Mouse (Mus musculus) hindbrain, embryonic 10.5 days (tissue): ENCODE data around the gene Galm. TPM values are rescaled to one million over a fixed set of nuclear protein-coding genes. Genes with fewer than 3 reads are reported as not detected.
"Not testable (repeated sequence)": the region's sequence is repeated elsewhere in the genome, so short reads cannot be mapped to it uniquely, and the experiment has no call there.

Experiments used
- DNase-seq: peaks from one replicate; pipeline ENCODE4 v3.0.0-alpha.2; 2017; ENCODE audit warnings: low spot score
- H3K27ac ChIP-seq: fragments of 300-500 bp; sonication (generic); 2 replicates; pipeline ENCODE4 v1.5.1; 2016; ENCODE audit warnings: mild to moderate bottlenecking, moderate library complexity
- H3K27me3 ChIP-seq: fragments of 300-500 bp; sonication (generic); 2 replicates; pipeline ENCODE4 v1.6.1; 2016; ENCODE audit warnings: mild to moderate bottlenecking; ENCODE audit not compliant: poor library complexity, insufficient read depth, severe bottlenecking
- H3K36me3 ChIP-seq: fragments of 300-500 bp; sonication (generic); 2 replicates; pipeline ENCODE4 v1.6.1; 2016; ENCODE audit warnings: mild to moderate bottlenecking, moderate library complexity
- H3K4me1 ChIP-seq: fragments of 300-500 bp; sonication (generic); replicated peaks from 2 replicates; pipeline ENCODE4 v1.6.1; 2016; ENCODE audit warnings: mild to moderate bottlenecking
- H3K4me3 ChIP-seq: fragments of 300-500 bp; sonication (generic); 2 replicates; pipeline ENCODE4 v1.5.1; 2016; ENCODE audit warnings: mild to moderate bottlenecking, moderate library complexity
- H3K9me3 ChIP-seq: fragments of 300-500 bp; sonication (generic); 2 replicates; pipeline ENCODE4 v1.6.1; 2016; ENCODE audit warnings: mild to moderate bottlenecking, moderate library complexity
- WGBS: fragments of 180-500 bp; shearing (Covaris S2); methylation state at CpG from one replicate; pipeline ENCODE4 v1.1.7; 2016; 5-methylcytosine and 5-hydroxymethylcytosine counted together
- polyA plus RNA-seq: library from polyadenylated mRNA; unstranded; fragments of >200 nt; fragmentation: Nextera tagmentation; extraction: Ambion mirVana; gene quantifications from 2 replicates; pipeline ENCODE4 v1.2.1, GENCODE M21; 2016

Gene Galm
- polyA plus RNA-seq, 1 experiment from 2014 or later = 8.4 TPM

DNA sequence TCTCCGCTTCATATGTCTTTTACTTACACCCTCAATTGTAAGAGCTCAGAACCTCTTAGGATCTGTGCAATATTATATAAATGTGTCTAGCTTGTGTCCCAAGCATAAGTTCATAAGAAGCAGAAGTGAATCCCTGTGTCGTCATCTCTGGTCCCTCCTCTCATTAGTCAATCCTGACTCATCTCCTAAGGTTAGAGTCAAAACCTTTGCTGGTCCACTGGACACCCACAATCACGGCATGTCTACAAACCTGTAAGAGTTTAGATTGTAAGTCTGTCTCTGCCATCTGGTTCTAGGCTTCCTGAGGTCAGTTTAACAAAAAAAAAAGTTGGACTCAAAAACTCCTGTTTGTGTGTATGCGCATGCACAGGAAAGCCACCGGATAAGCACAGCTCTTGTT lies 45.5 kb downstream of the Galm start:
- H3K9me3 ChIP-seq = no peaks in the 10 kb centered on the region
- no peaks in the 10 kb centered on the region for H3K36me3 ChIP-seq
- H3K4me3 ChIP-seq = no peak overlapping the region
- H3K27me3 ChIP-seq = no peaks in the 10 kb centered on the region
- no peak for DNase-seq
- no peak overlapping the region for H3K27ac ChIP-seq
- 90% methylated on average over 5 of the region's 5 CpGs for WGBS
- H3K4me1 ChIP-seq = peaks cover 29% of the 10 kb centered on the region

DNA sequence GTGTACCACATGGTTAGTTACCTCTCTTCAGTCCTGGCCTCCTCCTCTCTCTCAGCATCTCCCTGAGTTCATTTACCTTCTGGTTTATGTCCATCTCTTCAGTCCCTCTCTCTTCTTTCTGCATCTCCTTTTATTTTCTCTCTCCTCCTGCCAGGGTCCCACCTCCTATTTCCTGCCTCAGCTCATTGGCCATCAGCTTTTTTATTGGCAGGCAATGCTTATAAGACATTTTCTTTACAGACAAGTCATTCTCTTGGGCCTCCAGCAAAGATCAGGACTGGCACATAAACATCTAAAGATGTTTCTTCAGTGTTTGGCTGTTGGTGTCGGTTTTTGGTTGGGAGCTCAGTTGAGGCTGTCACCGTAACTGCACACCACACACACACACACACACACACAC lies 46.4 kb downstream of the Galm start:
- DNase-seq = no peak
- 94% methylated on average over 2 of the region's 2 CpGs for WGBS
- no peaks in the 10 kb centered on the region for H3K27me3 ChIP-seq
- peaks cover 19% of the 10 kb centered on the region for H3K4me1 ChIP-seq
- H3K27ac ChIP-seq = no peak overlapping the region
- no peak overlapping the region for H3K4me3 ChIP-seq
- no peaks in the 10 kb centered on the region for H3K36me3 ChIP-seq
- H3K9me3 ChIP-seq = no peaks in the 10 kb centered on the region

DNA sequence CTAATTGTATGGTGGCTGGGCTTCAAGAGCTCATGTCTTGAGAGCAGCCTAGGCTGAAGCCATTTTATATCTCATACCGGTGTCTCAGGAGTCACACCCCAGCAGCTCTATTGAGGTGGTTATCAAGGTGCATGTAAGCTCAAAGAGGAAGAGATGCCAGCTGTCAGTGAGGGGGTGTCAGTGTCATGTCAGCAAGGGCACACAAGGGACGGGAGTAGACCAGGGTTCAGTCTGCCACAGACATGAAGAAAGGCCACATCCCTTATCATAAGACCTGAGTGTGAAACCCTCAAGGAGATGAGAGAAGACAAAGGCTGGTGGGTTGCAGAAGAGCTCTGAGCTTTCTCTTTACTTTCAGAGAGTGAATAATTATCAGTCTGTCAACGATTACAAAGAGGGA lies 46.9 kb downstream of the Galm start:
- no peak overlapping the region for H3K4me3 ChIP-seq
- H3K9me3 ChIP-seq = no peaks in the 10 kb centered on the region
- peaks cover 15% of the 10 kb centered on the region for H3K4me1 ChIP-seq
- no peaks in the 10 kb centered on the region for H3K27me3 ChIP-seq
- 81% methylated on average over 3 of the region's 3 CpGs for WGBS
- H3K27ac ChIP-seq = 0 out of 2 replicates have a peak overlapping the region, but pooled peaks have one; percentile 8
- H3K36me3 ChIP-seq = no peaks in the 10 kb centered on the region
- no peak for DNase-seq

DNA sequence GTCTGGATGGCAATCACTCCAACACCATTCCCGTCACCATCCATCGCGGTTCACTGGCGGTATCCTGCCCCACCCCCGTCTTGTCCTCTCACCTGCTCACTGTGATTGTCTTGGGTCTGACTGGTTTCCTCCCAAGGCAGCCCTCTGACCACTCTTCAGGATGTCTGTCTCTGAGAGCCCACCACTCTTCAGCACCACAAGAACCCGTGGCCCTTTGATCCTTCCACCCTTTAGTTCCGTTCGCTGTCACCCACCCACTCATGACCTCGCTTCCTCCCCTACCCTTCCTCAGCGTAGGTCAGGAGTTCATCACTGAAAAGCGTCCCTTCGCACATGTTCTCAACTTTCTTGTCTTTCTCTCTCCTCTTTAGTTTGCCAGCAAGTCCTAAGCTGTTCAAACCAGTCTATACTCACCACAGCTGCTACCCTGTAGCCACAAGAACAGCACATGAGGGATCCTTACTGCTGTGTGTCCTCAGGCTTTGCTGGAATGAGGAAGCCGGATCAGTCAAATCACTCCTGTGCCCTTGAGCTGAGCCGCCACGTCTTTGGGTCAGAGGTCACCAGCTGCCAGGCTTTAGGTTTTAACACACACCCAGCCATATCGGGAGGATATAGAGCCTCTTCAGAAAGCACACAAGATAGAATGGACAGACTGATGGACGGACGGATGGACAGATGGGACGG lies 47.6 kb downstream of the Galm start:
- Histone ChIP-seq H3K36me3 (no peaks in the 10 kb centered on the region), H3K9me3 (no peaks in the 10 kb centered on the region), H3K27me3 (no peaks in the 10 kb centered on the region), H3K4me3 (no peak overlapping the region), H3K4me1 (peaks cover 14% of the 10 kb centered on the region), H3K27ac (peak overlapping the region; percentile 45)
- peak; percentile 49 for DNase-seq
- 70% methylated on average over 19 of the region's 19 CpGs for WGBS

DNA sequence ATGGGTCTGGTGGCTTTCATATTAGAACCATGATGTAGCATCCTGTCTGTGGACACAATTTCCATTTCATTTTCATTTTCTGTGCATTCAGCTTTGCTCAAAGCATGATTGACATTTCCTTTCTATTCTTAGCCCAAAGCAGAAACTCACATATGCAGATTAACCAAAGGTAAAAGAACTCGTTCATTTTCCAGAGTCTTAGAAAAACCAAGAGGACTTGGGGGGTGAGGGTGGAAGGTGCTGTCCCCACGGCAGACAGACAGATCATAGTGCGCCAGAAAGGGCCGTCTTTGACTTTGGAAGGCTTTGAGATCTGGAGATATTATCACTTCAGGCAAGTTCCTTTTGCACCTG lies 48.1 kb downstream of the Galm start:
- Histone ChIP-seq H3K36me3 (no peaks in the 10 kb centered on the region), H3K27ac (peak overlapping the region; percentile 45; the same call in 1 of the 2 replicates), H3K4me1 (peaks cover 14% of the 10 kb centered on the region), H3K9me3 (no peaks in the 10 kb centered on the region), H3K4me3 (no peak overlapping the region), H3K27me3 (no peaks in the 10 kb centered on the region)
- 78% methylated on average over 4 of the region's 4 CpGs for WGBS
- DNase-seq = no peak

DNA sequence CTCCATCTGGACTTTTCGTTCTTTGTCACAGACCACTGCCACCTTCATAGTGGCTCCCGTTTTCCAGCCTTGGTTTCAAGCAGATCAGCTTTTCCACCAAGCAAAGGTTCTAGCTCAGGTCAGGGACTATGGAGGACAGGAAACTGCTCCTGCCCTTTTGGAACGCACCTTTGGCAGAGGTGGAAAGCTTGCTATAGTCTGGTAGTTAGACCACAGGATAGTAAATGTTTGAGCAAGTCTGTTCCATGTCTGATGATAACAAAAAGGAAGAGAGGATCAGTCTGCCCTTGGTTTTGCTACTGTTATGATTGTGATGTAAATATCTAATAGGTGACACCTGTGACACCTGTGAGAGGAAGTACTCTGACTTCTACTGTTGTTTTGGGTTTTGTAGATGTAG lies 48.7 kb downstream of the Galm start:
- no peak for DNase-seq
- H3K9me3 ChIP-seq = no peaks in the 10 kb centered on the region
- no peaks in the 10 kb centered on the region for H3K36me3 ChIP-seq
- H3K27me3 ChIP-seq = no peaks in the 10 kb centered on the region
- no peak overlapping the region for H3K27ac ChIP-seq
- WGBS = 92% methylated on average over 3 of the region's 3 CpGs
- H3K4me3 ChIP-seq = no peak overlapping the region
- peaks cover 14% of the 10 kb centered on the region for H3K4me1 ChIP-seq

DNA sequence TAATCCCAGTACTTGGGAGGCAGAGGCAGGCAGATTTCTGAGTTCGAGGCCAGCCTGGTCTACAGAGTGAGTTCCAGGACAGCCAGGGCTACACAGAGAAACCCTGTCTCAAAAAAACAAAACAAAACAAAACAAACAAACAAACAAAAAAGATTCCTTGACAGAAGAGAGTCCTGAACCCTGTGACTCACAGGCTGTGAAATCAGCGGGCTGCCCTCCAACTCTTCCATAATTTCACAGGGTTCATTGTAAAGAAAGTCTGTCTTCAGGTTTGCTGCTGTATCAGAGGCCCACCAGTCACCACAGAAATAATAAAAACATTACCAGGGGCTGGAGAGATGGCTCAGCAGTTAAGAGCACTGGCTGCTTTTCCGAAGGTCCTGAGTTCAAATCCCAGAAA lies 51.6 kb downstream of the Galm start:
- not testable (repeated sequence) for H3K4me3 ChIP-seq, H3K9me3 ChIP-seq, DNase-seq, H3K36me3 ChIP-seq, H3K27me3 ChIP-seq, H3K27ac ChIP-seq
- WGBS = 94% methylated on average over 3 of the region's 3 CpGs
- H3K4me1 ChIP-seq = peaks cover 14% of the 10 kb centered on the region

DNA sequence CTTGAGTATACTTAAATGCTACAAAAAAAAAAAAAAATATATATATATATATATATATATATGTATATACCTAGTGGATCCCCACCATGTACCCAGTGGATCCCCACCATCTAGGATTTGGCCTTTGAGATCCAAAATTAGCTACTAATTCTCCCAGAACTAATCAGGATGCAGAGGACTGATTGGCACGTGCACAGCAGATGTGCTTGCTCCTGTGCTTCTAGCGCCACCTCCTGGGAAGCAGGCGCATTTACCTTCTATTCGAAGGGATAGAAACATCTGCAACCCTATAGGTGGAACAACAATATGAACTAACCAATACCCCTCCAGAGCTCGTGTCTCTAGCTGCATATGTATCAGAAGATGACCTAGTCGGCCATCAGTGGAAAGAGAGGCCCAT lies 52.7 kb downstream of the Galm start:
- WGBS = 3% methylated on average over 6 of the region's 6 CpGs
- Histone ChIP-seq H3K4me1 (peaks cover 10% of the 10 kb centered on the region), H3K4me3 (no peak overlapping the region), H3K9me3 (no peaks in the 10 kb centered on the region), H3K36me3 (no peaks in the 10 kb centered on the region), H3K27ac (no peak overlapping the region), H3K27me3 (no peaks in the 10 kb centered on the region)
- DNase-seq = peak; percentile 75

DNA sequence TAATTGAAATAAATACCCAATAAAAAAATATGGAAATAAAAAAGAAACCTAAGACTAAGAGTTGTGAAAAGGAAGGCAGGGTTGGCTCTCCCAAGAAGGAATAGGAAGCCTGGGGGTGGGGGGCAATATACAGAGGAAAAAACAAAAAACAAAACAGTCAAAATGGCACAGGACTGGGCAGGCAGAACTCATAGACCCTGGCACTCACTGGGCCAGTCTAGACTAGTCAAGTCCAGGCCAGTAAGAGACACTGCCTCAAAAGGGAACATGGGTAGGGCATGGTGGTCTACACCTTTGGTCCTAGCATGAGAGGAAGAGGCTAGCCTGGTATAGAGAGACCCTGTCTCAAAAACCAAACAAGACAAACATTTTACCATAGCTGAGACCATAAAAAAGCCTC lies 53.2 kb downstream of the Galm start:
- H3K27me3 ChIP-seq = no peaks in the 10 kb centered on the region
- H3K27ac ChIP-seq = no peak overlapping the region
- no peak for DNase-seq
- peaks cover 5% of the 10 kb centered on the region; the same call in 1 of the 2 replicates for H3K4me1 ChIP-seq
- H3K4me3 ChIP-seq = no peak overlapping the region
- no peaks in the 10 kb centered on the region for H3K36me3 ChIP-seq
- H3K9me3 ChIP-seq = no peaks in the 10 kb centered on the region

DNA sequence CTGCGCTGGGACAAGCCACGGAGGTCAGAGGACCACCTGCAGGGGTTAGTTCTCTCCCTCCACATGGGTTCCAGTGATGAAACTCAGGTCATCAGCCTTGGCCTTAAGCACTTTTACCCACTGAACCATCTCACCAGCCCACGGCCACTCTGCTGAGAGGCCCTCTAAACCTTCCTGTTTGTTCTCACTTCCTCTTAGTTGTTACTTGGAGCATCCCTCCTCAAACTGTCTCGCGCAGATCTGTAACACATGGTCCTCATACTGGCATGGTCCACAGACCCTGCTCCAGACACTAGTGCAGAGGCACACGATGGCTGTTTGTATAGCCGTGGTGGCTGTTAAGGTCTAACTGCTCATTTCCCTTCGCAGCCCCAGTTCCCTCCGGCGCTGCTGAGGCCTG lies 56.3 kb downstream of the Galm start:
- Histone ChIP-seq H3K27ac (no peak overlapping the region), H3K9me3 (no peaks in the 10 kb centered on the region), H3K4me1 (0 out of 2 replicates have a peak, but pooled peaks cover 4% of the 10 kb centered on the region), H3K36me3 (no peaks in the 10 kb centered on the region), H3K4me3 (no peak overlapping the region), H3K27me3 (no peaks in the 10 kb centered on the region)
- DNase-seq = no peak
- 86% methylated on average over 10 of the region's 10 CpGs for WGBS

DNA sequence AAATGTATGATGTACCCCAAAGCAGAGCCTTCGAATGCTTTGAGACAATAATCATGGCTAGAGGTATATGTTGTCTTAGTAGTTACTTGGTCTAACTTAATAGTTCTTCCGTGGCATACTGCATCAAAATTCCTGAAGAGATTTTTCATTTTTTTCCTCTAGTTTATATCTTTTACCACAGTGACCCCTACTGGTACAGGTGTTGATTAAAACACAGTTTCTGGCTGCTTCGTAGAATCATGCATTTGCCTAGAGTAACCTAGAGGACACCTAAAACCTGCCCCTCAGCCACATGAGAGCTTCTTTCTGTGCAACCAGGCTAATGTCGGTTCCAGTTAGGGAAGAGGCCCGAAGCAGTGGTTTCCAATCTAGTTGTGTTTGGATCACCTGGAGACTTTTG lies 65.8 kb downstream of the Galm start:
- WGBS = 71% methylated on average over 5 of the region's 5 CpGs

DNA sequence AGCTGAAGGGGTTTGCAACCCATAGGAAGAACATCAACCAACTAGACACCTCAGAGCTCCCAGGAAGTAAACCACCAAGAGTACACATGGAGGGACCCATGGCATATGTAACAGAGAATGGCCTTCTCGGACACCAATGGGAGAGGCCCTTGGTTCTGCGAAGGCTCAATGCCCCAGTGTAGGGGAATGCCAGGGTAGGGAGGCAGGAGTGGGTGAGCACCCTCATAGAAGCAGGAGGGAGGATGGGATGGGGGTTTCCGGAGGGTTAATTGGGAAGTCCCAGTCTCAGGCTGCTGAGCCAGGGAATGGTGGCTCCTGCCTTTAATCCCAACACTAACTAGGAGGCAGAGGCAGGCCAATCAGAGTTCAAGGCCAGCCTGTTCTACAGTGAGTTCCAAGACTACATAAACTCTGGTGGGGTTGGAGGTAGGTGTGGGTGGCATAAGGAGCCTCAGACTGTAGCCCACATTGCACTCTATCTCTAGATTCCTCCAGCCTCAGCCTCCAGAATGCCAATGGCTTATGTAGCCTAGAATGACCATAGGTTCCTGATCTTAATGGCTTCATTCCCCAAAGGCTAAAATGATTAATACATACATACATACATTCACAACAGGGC lies 72.0 kb downstream of the Galm start:
- 86% methylated on average over 3 of the region's 3 CpGs for WGBS
- no peak for DNase-seq
- H3K36me3 ChIP-seq = peaks cover 96% of the 10 kb centered on the region

More for the DNA sequence above, 65.8 kb downstream of the Galm start:
- no peaks in the 10 kb centered on the region for H3K4me1 ChIP-seq
- no peak overlapping the region for H3K27ac ChIP-seq
- no peak overlapping the region for H3K4me3 ChIP-seq
- H3K27me3 ChIP-seq = no peaks in the 10 kb centered on the region
- no peaks in the 10 kb centered on the region for H3K9me3 ChIP-seq
- H3K36me3 ChIP-seq = peaks cover 40% of the 10 kb centered on the region
- DNase-seq = no peak

DNA sequence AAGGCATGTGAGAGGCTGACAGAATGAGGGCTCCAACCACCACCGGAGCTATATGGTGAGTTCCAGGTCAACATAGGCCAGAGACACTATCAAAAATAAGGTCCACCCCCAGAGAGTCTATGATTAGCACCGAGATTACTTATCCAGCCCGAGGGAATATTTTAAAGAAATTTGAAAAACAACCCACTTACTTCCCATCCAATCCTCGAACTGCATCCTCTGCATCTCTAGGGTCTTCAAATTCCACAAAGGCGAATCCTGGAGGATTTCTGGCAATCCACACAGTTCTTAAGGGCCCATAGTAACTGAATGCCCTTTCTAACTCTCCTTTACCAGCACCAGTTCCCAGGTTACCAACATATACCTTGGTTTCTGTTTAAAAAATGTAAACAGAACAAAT lies 78.4 kb downstream of the Galm start:
- H3K27me3 ChIP-seq = no peaks in the 10 kb centered on the region
- 48% methylated on average over 5 of the region's 5 CpGs for WGBS
- DNase-seq = no peak
- no peaks in the 10 kb centered on the region for H3K9me3 ChIP-seq
- peak overlapping the region; percentile 100 for H3K27ac ChIP-seq
- H3K4me1 ChIP-seq = peaks cover 18% of the 10 kb centered on the region
- H3K36me3 ChIP-seq = peaks cover 51% of the 10 kb centered on the region
- peak overlapping the region; percentile 96 for H3K4me3 ChIP-seq

More for the DNA sequence above, 72.0 kb downstream of the Galm start:
- no peaks in the 10 kb centered on the region for H3K9me3 ChIP-seq
- no peak overlapping the region for H3K27ac ChIP-seq
- no peak overlapping the region for H3K4me3 ChIP-seq
- H3K27me3 ChIP-seq = no peaks in the 10 kb centered on the region
- H3K4me1 ChIP-seq = no peaks in the 10 kb centered on the region
